Mouse (Mus musculus): ENCODE data around the gene Rbm28. TPM values are rescaled to one million over a fixed set of nuclear protein-coding genes. Genes with fewer than 3 reads are reported as not detected.

Rbm28 gene
- total RNA-seq, 2 experiments from 2014 or later: 38.7 to 45.7 TPM

GRCm38 (mm10) chr6:29092234-29092633 is 72.6 kb downstream of the Rbm28 start:
- intact Hi-C loops (cut with DNase I): no loop called here
- DNase-seq (ENCODE audit: low spot score in 2 of 2): no peak

- intact Hi-C loops (cut with DNase I): no loop called here
- DNase-seq (ENCODE audit: low spot score in 2 of 2): no peak
Observed at GRCm38 (mm10) chr6:29087921-29088709, 76.7 kb downstream of the Rbm28 start.

- DNase-seq (ENCODE audit: low spot score in 2 of 2): no peak
- intact Hi-C loops (cut with DNase I): no loop called here
Observed at GRCm38 (mm10) chr6:29084401-29084800, 80.4 kb downstream of the Rbm28 start.

- intact Hi-C loops (cut with DNase I): no loop called here
- DNase-seq (ENCODE audit: low spot score in 2 of 2): no peak
Observed at GRCm38 (mm10) chr6:29082776-29083354, 81.9 kb downstream of the Rbm28 start.

- no peak for DNase-seq (ENCODE audit: low spot score in 2 of 2)
- intact Hi-C loops (cut with DNase I): no loop called here
Observed at GRCm38 (mm10) chr6:29081826-29082363, 82.9 kb downstream of the Rbm28 start.

- DNase-seq (ENCODE audit: low spot score in 2 of 2): peak; percentile 66 to 86
- intact Hi-C loops (cut with DNase I): no loop called here
Observed at GRCm38 (mm10) chr6:29079291-29079690, 85.5 kb downstream of the Rbm28 start.

GRCm38 (mm10) chr6:29074133-29074469 is 90.7 kb downstream of the Rbm28 start:
- DNase-seq (ENCODE audit: low spot score in 2 of 2): no peak
- intact Hi-C loops (cut with DNase I): no loop called here

Small RNA genes within 50 kb of the gene (microRNA-seq; reads per million reads assigned to microRNA genes)
- 0 reads per million in 2 experiments for gene Gm24303

Other genes with a start within 250 kb of the Rbm28 start
- not detected for gene Lep, start 104.8 kb downstream of the Rbm28 start, total RNA-seq (2021)
- gene Prrt4, start 14.6 kb upstream of the Rbm28 start, total RNA-seq (2021): 1 to 10 TPM; 2.4 to 2.9 TPM
- 10 to 100 TPM; 66.1 to 68.8 TPM for gene Impdh1, start 51.4 kb upstream of the Rbm28 start, total RNA-seq (2021)
- 1 to 10 TPM; 6.7 to 8.4 TPM for gene Hilpda, start 107.5 kb upstream of the Rbm28 start, total RNA-seq (2021)
- under 1 TPM; 0.34 to 0.41 TPM for gene Fam71f2, start 114.6 kb upstream of the Rbm28 start, total RNA-seq (2021)
- not detected for gene Fam71f1, start 154.1 kb upstream of the Rbm28 start, total RNA-seq (2021)
- 10 to 100 TPM; 71.9 to 72.5 TPM for gene Calu, start 183.1 kb upstream of the Rbm28 start, total RNA-seq (2021)
- gene Opn1sw, start 223.5 kb upstream of the Rbm28 start, total RNA-seq (2021): under 1 TPM in 1 of 2 experiments, not detected in 1; 0.32 TPM
- 10 to 100 TPM; 84.7 to 92.0 TPM for gene Ccdc136, start 231.3 kb upstream of the Rbm28 start, total RNA-seq (2021)